Mouse (Mus musculus): ENCODE measurements around the gene Csad. TPM values are rescaled to one million over a fixed set of nuclear protein-coding genes. Genes with fewer than 3 reads are reported as not detected.
A peak's percentile ranks its signal among the peaks of the same experiment; 100 is the strongest.

The Csad gene
- polyA plus RNA-seq, 1 experiment, result not detected

DNA sequence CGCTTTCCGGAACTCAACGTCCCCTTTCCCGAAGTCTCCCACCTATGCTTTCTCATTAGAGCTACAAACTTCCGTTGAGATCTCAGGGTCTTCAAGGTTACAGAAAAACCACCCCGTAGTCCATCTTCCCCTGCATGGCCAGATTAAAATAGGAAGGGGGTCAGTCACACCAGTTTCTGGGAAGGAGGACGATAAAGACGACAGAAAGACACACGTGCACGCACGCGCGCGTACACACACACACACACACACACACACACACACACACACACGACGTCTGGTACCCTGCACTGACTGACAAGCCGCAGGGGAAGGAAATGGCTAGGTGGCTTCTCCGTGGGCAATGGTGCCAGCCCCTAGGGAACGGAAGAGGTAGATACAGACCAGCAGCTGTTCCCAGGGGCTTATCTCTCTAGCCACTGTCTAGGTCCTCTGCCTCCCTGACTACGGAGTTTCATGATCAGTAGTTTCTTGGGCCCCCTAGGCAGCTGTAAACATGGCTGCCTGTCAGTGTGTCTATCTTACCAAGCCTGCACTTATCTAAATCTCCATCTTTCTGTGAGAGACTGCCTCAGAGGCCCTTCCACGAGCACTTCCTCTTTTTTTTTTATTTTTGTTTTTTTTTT lies 20.6 kb upstream of the Csad start:
- TF ChIP-seq POLR2A (IDR thresholded peaks at IDR 0.05; ENCODE audit: insufficient read depth, low read depth, low read length) (no peak), CTCF (IDR thresholded peaks at IDR 0.05; ENCODE audit: insufficient read depth, low read depth, low read length) (no peak)
- Histone ChIP-seq H3K27ac (ENCODE audit: insufficient read depth, low read depth, low read length) (no peak overlapping the region), H3K4me1 (ENCODE audit: control insufficient read depth, insufficient read depth, low read length) (peaks cover 7% of the 10 kb centered on the region), H3K4me3 (ENCODE audit: insufficient read depth, low read depth, low read length) (peak overlapping the region; percentile 42; the same call in 1 of the 2 replicates)
- WGBS, result 27% methylated on average over 21 of the region's 21 CpGs

DNA sequence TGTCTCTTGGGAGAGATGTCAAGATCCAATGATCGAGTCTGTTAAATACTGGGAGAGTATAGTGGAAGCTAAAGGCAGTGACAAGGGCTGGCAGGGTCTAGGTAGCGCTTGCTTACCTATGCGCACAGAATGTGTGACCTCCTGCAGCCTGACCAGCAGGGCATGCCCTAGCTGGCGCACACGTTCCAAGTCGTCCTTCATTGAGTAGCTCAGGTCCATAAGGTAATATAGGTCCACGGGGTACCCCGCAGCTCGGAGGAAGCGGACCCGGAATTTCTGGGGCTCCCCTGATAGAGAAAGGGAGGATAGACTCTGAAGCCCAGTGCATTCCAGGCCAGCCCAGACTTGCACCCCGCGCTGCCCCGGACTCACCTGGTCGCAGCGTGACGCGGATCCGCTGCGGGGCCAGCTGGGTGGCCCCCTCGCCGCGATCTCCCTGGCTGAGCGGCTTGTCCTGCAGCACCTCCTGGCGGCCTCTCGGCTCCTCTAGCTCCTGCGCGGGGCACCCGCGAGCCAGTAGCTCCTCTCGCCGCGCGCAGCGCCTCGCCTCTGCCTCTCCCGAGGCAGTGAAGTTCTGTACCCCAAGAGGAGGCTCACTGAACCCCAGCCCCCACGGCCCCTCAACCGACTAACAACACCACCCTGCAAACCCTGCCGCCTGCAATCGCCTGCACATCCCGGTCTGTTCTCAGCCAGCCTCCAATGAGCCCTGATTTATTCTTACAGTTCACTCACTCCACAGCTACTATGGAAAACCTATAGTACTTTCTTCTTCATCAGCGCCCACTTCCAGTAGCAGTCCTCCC lies 19.9 kb upstream of the Csad start:
- no peak overlapping the region for H3K27ac ChIP-seq (ENCODE audit: insufficient read depth, low read depth, low read length)
- WGBS, result 3% methylated on average over 43 of the region's 43 CpGs
- TF ChIP-seq POLR2A (IDR thresholded peaks at IDR 0.05; ENCODE audit: insufficient read depth, low read depth, low read length) (no peak), CTCF (IDR thresholded peaks at IDR 0.05; ENCODE audit: insufficient read depth, low read depth, low read length) (peak; percentile 79)
- peaks cover 7% of the 10 kb centered on the region for H3K4me1 ChIP-seq (ENCODE audit: control insufficient read depth, insufficient read depth, low read length)
- H3K4me3 ChIP-seq (ENCODE audit: insufficient read depth, low read depth, low read length), result peak overlapping the region; percentile 42

DNA sequence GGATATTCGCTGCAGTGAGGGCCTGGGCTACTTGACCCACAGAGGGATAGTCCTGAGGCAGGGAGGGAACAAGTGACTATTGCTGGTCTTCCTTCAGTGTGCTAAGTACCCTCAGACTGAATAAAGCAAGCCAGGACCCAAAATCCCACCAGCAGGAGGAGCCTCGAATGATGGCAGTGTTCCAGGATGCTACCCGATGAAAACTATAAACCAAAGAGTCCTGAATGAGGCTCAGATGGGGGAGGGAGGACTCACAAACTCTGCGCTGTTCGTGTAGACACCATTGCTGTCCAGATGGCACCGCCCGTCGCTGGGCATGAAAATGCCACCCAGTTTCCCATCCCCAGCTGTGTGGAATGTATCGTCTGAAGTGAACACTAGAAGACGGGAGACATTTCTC lies 17.9 kb upstream of the Csad start:
- Histone ChIP-seq H3K4me3 (ENCODE audit: insufficient read depth, low read depth, low read length) (no peak overlapping the region), H3K4me1 (ENCODE audit: control insufficient read depth, insufficient read depth, low read length) (peaks cover 11% of the 10 kb centered on the region), H3K27ac (ENCODE audit: insufficient read depth, low read depth, low read length) (no peak overlapping the region)
- TF ChIP-seq CTCF (IDR thresholded peaks at IDR 0.05; ENCODE audit: insufficient read depth, low read depth, low read length) (no peak), POLR2A (IDR thresholded peaks at IDR 0.05; ENCODE audit: insufficient read depth, low read depth, low read length) (no peak)
- 51% methylated on average over 10 of the region's 10 CpGs for WGBS

DNA sequence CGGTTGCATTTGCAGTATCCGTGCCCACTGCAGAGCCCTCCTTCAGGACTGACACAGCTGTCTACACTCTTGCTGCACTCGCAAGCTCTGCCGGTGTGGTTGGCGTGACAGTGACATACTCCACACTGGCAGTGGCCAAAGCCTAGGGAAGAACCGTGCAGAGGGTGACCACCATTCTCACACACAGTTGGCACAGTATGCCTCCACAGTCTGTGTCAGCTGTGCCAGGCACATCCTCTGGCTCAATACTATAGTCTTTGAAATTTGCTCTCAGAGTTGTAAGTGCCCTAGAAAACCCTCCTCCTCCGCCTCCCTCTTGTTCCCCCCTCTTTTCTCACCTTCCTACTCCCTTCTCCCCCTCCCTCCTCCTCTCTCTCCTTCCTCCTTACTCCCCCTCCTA lies 12.8 kb upstream of the Csad start:
- TF ChIP-seq POLR2A (IDR thresholded peaks at IDR 0.05; ENCODE audit: insufficient read depth, low read depth, low read length) (no peak), CTCF (IDR thresholded peaks at IDR 0.05; ENCODE audit: insufficient read depth, low read depth, low read length) (no peak)
- 71% methylated on average over 7 of the region's 7 CpGs for WGBS

DNA sequence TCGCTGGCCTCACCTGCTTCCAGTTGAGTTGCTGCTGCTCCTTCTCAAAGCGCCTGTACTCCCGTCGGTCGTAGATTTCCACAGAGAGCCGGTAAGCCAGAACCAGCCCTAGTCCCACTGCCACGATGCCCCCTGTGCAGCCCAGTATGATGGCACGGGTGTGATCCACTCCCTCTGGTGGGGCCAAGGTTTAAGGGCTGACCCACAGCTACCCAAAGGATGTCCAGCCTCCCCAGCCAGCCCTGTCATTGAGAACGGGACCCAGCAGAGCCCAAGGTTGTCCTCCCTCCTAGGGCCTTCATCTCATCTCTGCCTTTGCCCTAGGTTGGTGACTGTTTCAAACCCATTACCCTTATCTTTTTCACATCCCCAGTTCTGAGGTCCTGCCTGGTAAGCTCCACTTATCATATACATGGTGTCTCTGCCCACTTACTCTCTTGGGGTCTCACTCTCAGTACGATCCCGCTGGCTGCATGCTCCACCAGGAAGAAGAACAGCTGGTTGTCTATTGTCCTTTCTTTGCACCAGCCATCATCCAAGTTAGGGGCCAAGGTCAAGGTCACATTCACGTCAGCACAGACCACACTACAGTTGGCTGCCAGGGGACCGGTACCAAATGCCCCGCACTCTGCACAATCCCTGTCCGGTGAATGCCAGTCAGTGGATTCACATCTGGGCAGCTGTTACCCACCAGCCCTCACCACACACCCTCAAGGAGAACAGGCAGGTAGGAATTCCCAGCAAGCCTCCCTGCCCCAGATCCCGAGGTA lies 12.1 kb upstream of the Csad start:
- no peak for TF ChIP-seq POLR2A (IDR thresholded peaks at IDR 0.05; ENCODE audit: insufficient read depth, low read depth, low read length)
- Histone ChIP-seq H3K4me1 (ENCODE audit: control insufficient read depth, insufficient read depth, low read length) (peaks cover 8% of the 10 kb centered on the region; the same call in 1 of the 2 replicates), H3K27ac (ENCODE audit: insufficient read depth, low read depth, low read length) (no peak overlapping the region), H3K4me3 (ENCODE audit: insufficient read depth, low read depth, low read length) (no peak overlapping the region)
- WGBS, result 83% methylated on average over 16 of the region's 16 CpGs

More for the DNA sequence above, 12.8 kb upstream of the Csad start:
- H3K4me3 ChIP-seq (ENCODE audit: insufficient read depth, low read depth, low read length), result no peak overlapping the region
- H3K4me1 ChIP-seq (ENCODE audit: control insufficient read depth, insufficient read depth, low read length), result peaks cover 8% of the 10 kb centered on the region; the same call in 1 of the 2 replicates
- H3K27ac ChIP-seq (ENCODE audit: insufficient read depth, low read depth, low read length), result no peak overlapping the region

DNA sequence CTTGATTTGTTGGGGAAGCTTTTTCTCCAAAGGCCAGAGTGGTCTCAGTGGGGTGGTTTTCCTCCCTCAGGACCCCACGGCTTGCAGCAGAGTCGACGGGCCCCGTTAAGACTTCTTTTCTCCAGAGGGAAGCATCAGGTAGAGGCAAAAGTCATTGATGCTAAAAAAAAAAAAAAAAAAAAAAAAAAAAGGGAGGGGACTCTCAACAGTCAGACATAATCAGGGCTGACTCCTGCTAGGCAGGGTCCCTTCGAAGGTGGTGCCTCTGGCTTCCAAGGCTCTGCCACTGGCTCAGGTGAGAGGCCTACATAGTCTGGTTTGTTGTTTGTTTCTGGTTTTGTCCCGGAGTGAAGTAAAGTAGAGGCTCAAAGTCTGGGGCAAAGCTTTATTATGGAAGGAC lies 11.1 kb upstream of the Csad start:
- peaks cover 11% of the 10 kb centered on the region for H3K4me1 ChIP-seq (ENCODE audit: control insufficient read depth, insufficient read depth, low read length)
- WGBS, result 76% methylated on average over 6 of the region's 6 CpGs
- no peak for TF ChIP-seq CTCF (IDR thresholded peaks at IDR 0.05; ENCODE audit: insufficient read depth, low read depth, low read length)
- no peak for TF ChIP-seq POLR2A (IDR thresholded peaks at IDR 0.05; ENCODE audit: insufficient read depth, low read depth, low read length)
- no peak overlapping the region for H3K27ac ChIP-seq (ENCODE audit: insufficient read depth, low read depth, low read length)
- no peak overlapping the region for H3K4me3 ChIP-seq (ENCODE audit: insufficient read depth, low read depth, low read length)

DNA sequence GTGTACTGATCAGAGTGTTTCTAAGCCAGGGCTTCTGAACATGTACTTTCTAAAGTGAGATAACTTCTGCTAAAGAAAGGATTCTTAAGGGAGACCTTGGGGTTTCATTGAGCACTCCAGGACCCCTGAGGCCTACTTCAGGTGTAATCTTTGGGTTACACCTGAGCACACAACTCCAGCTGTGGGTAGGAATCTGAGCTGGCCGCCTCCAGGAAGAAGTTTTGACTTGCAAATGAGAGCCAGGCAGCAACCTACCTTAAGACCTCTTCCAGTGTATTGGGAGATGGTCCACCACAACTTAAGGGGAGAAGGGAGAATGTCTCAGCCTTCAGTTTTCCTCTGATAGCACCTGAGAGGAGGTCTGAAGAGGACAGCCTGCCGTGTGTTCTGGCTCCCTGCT lies 9.6 kb upstream of the Csad start:
- H3K4me3 ChIP-seq (ENCODE audit: insufficient read depth, low read depth, low read length), result no peak overlapping the region
- TF ChIP-seq CTCF (IDR thresholded peaks at IDR 0.05; ENCODE audit: insufficient read depth, low read depth, low read length) (no peak), POLR2A (IDR thresholded peaks at IDR 0.05; ENCODE audit: insufficient read depth, low read depth, low read length) (no peak)

DNA sequence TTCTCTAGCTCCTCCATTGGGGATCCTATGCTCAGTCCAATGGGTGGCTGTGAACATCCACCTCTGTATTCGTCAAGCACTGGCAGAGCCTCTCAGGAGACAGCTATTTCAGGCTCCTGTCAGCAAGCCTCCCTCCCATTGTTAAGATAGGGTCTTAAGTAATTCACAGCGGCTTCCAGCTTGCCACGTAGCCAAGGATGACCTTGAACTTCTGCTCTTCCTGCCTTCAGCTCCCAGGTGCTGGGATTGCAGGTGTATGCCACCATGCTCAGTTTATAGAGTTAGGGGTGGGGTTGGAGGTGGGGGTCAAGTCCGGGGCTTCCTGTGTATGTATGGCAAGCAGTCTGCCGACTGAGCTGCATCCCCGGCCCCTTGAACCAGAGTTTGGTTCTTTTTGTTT lies 7.4 kb upstream of the Csad start:
- 77% methylated on average over 6 of the region's 6 CpGs for WGBS
- TF ChIP-seq POLR2A (IDR thresholded peaks at IDR 0.05; ENCODE audit: insufficient read depth, low read depth, low read length) (no peak), CTCF (IDR thresholded peaks at IDR 0.05; ENCODE audit: insufficient read depth, low read depth, low read length) (no peak)

More for the DNA sequence above, 9.6 kb upstream of the Csad start:
- WGBS, result 50% methylated on average over 2 of the region's 2 CpGs
- peaks cover 16% of the 10 kb centered on the region for H3K4me1 ChIP-seq (ENCODE audit: control insufficient read depth, insufficient read depth, low read length)
- H3K27ac ChIP-seq (ENCODE audit: insufficient read depth, low read depth, low read length), result no peak overlapping the region

DNA sequence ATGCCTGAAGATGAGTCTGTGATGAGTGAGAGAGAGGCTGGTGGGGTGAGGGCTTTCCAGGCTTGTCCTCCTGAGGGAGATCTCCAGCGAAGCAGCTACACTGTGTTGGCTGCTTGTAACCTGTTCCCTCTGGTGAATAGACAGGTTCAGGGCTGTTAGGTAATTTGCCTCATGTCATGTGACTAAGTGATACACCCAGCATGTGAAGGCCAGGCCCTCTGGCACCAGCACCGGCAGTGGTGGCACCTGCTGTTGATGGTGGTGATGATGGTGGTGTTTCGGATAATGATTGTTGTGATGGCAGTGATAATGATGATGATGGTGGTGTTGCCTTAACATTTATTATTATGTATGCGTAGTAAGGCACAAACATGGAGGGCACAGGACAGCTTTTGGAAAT lies 6.3 kb upstream of the Csad start:
- Histone ChIP-seq H3K4me1 (ENCODE audit: control insufficient read depth, insufficient read depth, low read length) (peaks cover 20% of the 10 kb centered on the region), H3K27ac (ENCODE audit: insufficient read depth, low read depth, low read length) (no peak overlapping the region), H3K4me3 (ENCODE audit: insufficient read depth, low read depth, low read length) (no peak overlapping the region)
- WGBS, result 69% methylated on average over 4 of the region's 4 CpGs
- TF ChIP-seq POLR2A (IDR thresholded peaks at IDR 0.05; ENCODE audit: insufficient read depth, low read depth, low read length) (no peak), CTCF (IDR thresholded peaks at IDR 0.05; ENCODE audit: insufficient read depth, low read depth, low read length) (no peak)

More for the DNA sequence above, 7.4 kb upstream of the Csad start:
- Histone ChIP-seq H3K27ac (ENCODE audit: insufficient read depth, low read depth, low read length) (no peak overlapping the region), H3K4me3 (ENCODE audit: insufficient read depth, low read depth, low read length) (no peak overlapping the region), H3K4me1 (ENCODE audit: control insufficient read depth, insufficient read depth, low read length) (peaks cover 18% of the 10 kb centered on the region)

Data from olfactory bulb, adult 2 months (tissue).